Mouse (Mus musculus): ENCODE data around the gene Iah1.

- TF ChIP-seq POLR2AphosphoS5 (IDR thresholded peaks at IDR 0.05; ENCODE audit: insufficient replicate concordance, low read depth, low read length) = no peak
- no peak for TF ChIP-seq GATA1 (IDR thresholded peaks at IDR 0.05; ENCODE audit: borderline replicate concordance, low read length)
- TF ChIP-seq TAL1 (conservative IDR thresholded peaks at IDR 0.05; ENCODE audit: low read depth, low read length) = no peak
- no peak for TF ChIP-seq CTCF (IDR thresholded peaks at IDR 0.05; ENCODE audit: low read depth, low read length)
Observed at GRCm38 (mm10) chr12:21289651-21290050, 26.5 kb upstream of the Iah1 start.
